Mouse (Mus musculus) liver, embryonic 14.5 days (tissue): Measurements from ENCODE around the gene Kirrel3. TPM values are rescaled to one million over a fixed set of nuclear protein-coding genes. Genes with fewer than 3 reads are reported as not detected.

ENCODE experiments used
- ATAC-seq: fragments of 200-750 bp; cut with Nextera tagmentation; 2 replicates; pipeline ENCODE4 v1.8.0; 2017; ENCODE audit warnings: moderate number of reproducible peaks, mild to moderate bottlenecking, moderate library complexity; ENCODE audit not compliant: insufficient read depth
- DNase-seq, 3 experiments: peaks; one replicate each; pipeline ENCODE4 v3.0.0-alpha.2; 2012 to 2013; ENCODE audit warnings: low read depth in 3 of 3, low spot score in 3 of 3
- H3K27ac ChIP-seq: fragments of 300-500 bp; sonication (generic); 2 replicates; pipeline ENCODE4 v1.5.1; 2014; ENCODE audit warnings: moderate library complexity, mild to moderate bottlenecking, control low read depth, inconsistent platforms
- H3K27me3 ChIP-seq: fragments of 300-500 bp; sonication (generic); 2 replicates; pipeline ENCODE4 v1.6.1; 2014; ENCODE audit warnings: mild to moderate bottlenecking, low read length, moderate library complexity; ENCODE audit not compliant: control insufficient read depth, insufficient read depth
- H3K36me3 ChIP-seq: fragments of 300-500 bp; sonication (generic); replicated peaks from 2 replicates; pipeline ENCODE4 v1.6.1; 2014; ENCODE audit warnings: low read depth; ENCODE audit not compliant: control insufficient read depth, insufficient read depth
- H3K4me1 ChIP-seq, 2 experiments: fragments of 200-500 bp in 1 of 2; fragments of 300-500 bp in 1 of 2; sonication (generic) in 1 of 2; replicated peaks; 2 replicates each; pipeline ENCODE4 v1.6.1; 2012 to 2014; ENCODE audit warnings: antibody characterized with exemption in 1 of 2, inconsistent platforms in 1 of 2, low read length in 1 of 2; ENCODE audit not compliant: control insufficient read depth in 2 of 2, insufficient read depth in 2 of 2
- H3K4me2 ChIP-seq: fragments of 300-500 bp; sonication (generic); 2 replicates; pipeline ENCODE4 v1.6.1; 2014; ENCODE audit warnings: low read depth, mild to moderate bottlenecking, control low read depth, moderate library complexity
- H3K4me3 ChIP-seq, 2 experiments: fragments of 200-500 bp in 1 of 2; fragments of 300-500 bp in 1 of 2; sonication (generic) in 1 of 2; 2 replicates each; pipeline ENCODE4 v1.5.1; 2012 to 2014; ENCODE audit warnings: low read depth in 2 of 2, low read length in 2 of 2, mild to moderate bottlenecking in 2 of 2, control low read depth in 1 of 2, inconsistent platforms in 1 of 2, moderate library complexity in 1 of 2; ENCODE audit not compliant: insufficient read depth in 1 of 2
- H3K9ac ChIP-seq: fragments of 300-500 bp; sonication (generic); replicated peaks from 2 replicates; pipeline ENCODE4 v1.6.1; 2014; ENCODE audit warnings: mild to moderate bottlenecking, control low read depth, moderate library complexity
- H3K9me3 ChIP-seq: fragments of 300-500 bp; sonication (generic); 2 replicates; pipeline ENCODE4 v1.6.1; 2016; ENCODE audit warnings: low read length, mixed read lengths; ENCODE audit not compliant: control insufficient read depth
- CTCF ChIP-seq: IDR thresholded peaks from 2 replicates; pipeline ENCODE4 v1.5.1; 2016; ENCODE audit warnings: antibody characterized with exemption, low read depth, control low read depth
- EP300 ChIP-seq: IDR thresholded peaks from 2 replicates; pipeline ENCODE4 v1.6.1; 2016; ENCODE audit warnings: antibody characterized with exemption, low read depth
- WGBS: fragments of 180-500 bp; shearing (Covaris S2); extraction: QIAGEN DNeasy Blood & Tissue Kit; methylation state at CpG from one replicate; pipeline ENCODE4 v1.1.7; 2014; ENCODE audit not compliant: insufficient replicate concordance; 5-methylcytosine and 5-hydroxymethylcytosine counted together
- polyA plus RNA-seq, 2 experiments: library from polyadenylated mRNA; depleted of rRNA in 1 of 2; stranded (reverse) in 1 of 2; unstranded in 1 of 2; fragments of >200 nt; fragmentation: Nextera tagmentation in 1 of 2; extraction: Ambion mirVana in 1 of 2; gene quantifications; 2 replicates each; pipeline versions ENCODE4 v1.2.1 to v1.2.3; 2012 to 2014

The Kirrel3 gene
- polyA plus RNA-seq, 2 experiments, result 0.08 TPM; not detected in 1

DNA sequence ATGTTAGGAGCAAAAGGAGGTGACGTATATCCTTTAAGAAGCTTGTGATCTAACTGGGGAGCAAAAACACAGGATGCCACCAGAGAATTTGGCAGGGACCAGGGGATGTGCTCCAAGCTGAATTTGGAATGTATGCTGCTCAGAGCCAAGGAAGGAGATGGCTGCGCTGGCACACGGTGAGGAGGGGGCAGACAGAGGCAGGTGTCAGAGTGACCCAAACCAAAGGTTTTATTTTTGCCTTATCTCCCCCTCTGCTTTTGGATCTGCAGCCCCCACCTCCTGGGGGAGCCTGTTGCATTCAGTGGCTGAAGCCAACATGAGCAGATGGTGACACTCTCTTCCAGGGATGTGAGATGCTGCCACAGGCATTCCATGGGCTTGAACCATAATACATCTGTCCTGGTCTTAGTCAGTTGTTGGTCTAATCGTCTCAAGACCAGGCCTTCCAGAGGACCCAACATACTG lies 227.8 kb downstream of the Kirrel3 start:
- no peak overlapping the region for H3K9ac ChIP-seq
- 57% methylated on average over 4 of the region's 4 CpGs for WGBS
- no peak overlapping the region for H3K27ac ChIP-seq
- no peaks in the 10 kb centered on the region for H3K4me1 ChIP-seq
- H3K4me2 ChIP-seq, result no peak overlapping the region
- ATAC-seq, result no peak
- H3K9me3 ChIP-seq, result no peaks in the 10 kb centered on the region
- no peak for DNase-seq
- H3K27me3 ChIP-seq, result no peaks in the 10 kb centered on the region
- no peak overlapping the region for H3K4me3 ChIP-seq
- TF ChIP-seq CTCF (no peak), EP300 (no peak)
- H3K36me3 ChIP-seq, result no peaks in the 10 kb centered on the region

DNA sequence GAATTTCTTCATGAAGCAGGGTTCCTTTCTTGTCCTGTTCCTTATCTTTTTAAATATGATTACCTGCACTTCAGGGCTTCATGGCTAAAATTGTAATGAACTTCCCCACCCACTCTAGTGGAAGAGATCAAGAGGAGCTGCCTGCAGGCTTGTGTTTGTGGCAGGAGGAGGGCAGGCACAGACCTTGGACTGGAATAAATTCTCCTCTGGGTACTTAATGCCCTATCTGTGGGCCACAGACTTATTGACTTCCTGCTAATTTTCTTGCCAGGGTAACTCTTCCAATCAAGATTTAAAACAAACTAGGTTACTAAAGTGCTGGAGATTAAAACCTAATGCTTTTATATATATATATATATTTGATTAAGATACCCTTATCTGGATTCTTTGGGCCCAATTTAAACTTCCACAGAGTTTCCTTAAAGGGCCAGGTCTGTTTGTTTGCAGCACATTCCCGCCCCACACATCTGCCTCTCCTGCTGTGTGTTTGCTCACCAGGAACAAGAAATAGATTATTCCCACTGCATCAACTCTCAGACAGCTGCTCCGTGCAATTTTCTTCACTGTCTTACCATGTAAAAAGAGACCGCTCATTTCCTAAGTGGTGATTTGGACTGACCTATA lies 229.4 kb downstream of the Kirrel3 start:
- Histone ChIP-seq H3K4me3 (no peak overlapping the region), H3K9me3 (no peaks in the 10 kb centered on the region), H3K27me3 (no peaks in the 10 kb centered on the region), H3K9ac (no peak overlapping the region), H3K4me2 (no peak overlapping the region), H3K36me3 (no peaks in the 10 kb centered on the region), H3K27ac (no peak overlapping the region), H3K4me1 (no peaks in the 10 kb centered on the region)
- TF ChIP-seq EP300, result no peak
- no peak for TF ChIP-seq CTCF
- ATAC-seq (no peak), DNase-seq (no peak)
- WGBS, result 48% methylated on average over 3 of the region's 3 CpGs

DNA sequence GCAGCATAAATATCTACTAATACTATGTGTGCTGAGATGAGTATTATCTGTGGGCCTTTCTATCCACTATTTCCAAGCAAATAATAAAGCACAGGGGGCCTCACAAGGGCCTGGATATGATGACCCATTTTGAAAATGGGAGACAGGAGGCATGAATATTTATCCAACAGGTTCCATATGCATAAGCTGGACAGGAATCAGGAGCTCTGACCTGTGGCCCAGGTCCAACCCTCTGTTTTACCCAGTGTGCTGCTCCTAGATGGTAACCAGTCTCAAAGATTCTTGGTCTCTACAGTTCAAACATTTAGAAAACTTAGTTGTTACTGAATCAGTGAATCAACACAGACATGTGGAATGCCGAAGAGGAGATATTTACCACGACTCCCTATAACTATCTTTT lies 230.8 kb downstream of the Kirrel3 start:
- WGBS, result 52% methylated on average over 2 of the region's 2 CpGs
- ATAC-seq, result no peak

DNA sequence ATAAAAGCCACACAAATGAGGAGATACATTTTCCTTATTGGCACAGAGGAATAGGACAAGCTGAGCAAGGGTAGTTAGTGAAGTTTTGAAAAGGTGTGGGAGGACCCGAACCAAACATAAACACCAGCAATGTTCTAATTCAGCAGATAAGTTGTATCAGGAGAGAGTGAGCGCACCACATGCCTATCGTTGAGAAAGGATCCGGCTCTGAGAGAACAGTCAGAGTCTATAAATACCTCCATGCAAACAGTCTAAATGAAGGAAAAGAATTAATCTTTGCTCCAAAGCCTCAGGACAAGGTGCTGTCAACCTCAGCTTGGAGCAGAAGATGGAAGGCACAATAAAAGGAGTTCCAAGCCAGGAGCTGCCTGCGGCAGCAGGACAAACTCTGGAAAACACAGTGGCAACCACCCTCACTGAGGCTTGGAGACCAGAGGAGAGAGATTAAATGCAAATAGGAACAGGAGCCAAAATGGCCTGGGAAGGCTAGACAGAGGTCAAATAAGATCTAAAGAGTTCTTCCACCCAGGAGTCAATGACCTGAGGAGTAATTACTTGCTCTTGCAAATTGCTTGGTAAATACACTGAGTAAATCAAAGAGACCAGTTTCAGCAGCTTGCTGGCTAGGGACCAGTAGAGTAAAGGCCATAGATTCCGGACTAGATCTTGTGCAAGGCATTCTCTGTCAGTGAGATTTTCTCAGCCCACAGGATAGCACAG lies 235.9 kb downstream of the Kirrel3 start:
- Histone ChIP-seq H3K4me2 (no peak overlapping the region), H3K4me1 (no peaks in the 10 kb centered on the region), H3K36me3 (no peaks in the 10 kb centered on the region), H3K4me3 (no peak overlapping the region), H3K9ac (no peak overlapping the region), H3K27me3 (no peaks in the 10 kb centered on the region), H3K27ac (no peak overlapping the region), H3K9me3 (no peaks in the 10 kb centered on the region)
- no peak for TF ChIP-seq EP300
- no peak for TF ChIP-seq CTCF
- WGBS, result 37% methylated on average over 6 of the region's 6 CpGs
- no peak for ATAC-seq
- no peak for DNase-seq

More for the DNA sequence above, 230.8 kb downstream of the Kirrel3 start:
- H3K4me1 ChIP-seq, result no peaks in the 10 kb centered on the region
- no peaks in the 10 kb centered on the region for H3K27me3 ChIP-seq
- no peaks in the 10 kb centered on the region for H3K36me3 ChIP-seq
- DNase-seq, result no peak
- H3K27ac ChIP-seq, result no peak overlapping the region
- H3K9me3 ChIP-seq, result no peaks in the 10 kb centered on the region
- TF ChIP-seq EP300 (no peak), CTCF (no peak)
- no peak overlapping the region for H3K4me3 ChIP-seq
- no peak overlapping the region for H3K9ac ChIP-seq
- no peak overlapping the region for H3K4me2 ChIP-seq

DNA sequence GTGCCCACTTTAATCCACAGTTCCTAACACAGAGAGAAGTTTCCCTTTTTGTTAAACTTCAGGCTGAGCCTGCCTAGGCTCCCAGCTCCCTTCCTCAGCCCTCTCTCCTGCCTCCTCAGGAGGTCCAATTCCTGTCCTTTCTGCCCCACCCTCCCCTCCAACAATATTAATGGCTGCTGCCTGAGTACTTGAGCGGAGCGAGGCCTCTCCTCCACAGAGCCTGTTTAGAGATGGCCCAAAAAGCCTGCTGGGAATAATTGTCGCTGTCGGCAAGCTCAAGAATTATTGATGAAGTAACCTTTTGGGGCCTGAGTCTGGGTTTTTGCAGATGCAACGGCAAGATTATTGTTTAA lies 236.5 kb downstream of the Kirrel3 start:
- Histone ChIP-seq H3K9me3 (no peaks in the 10 kb centered on the region), H3K27ac (no peak overlapping the region), H3K4me2 (no peak overlapping the region), H3K4me3 (no peak overlapping the region), H3K27me3 (no peaks in the 10 kb centered on the region), H3K4me1 (no peaks in the 10 kb centered on the region), H3K9ac (no peak overlapping the region), H3K36me3 (no peaks in the 10 kb centered on the region)
- ATAC-seq (no peak), DNase-seq (no peak)
- no peak for TF ChIP-seq EP300
- TF ChIP-seq CTCF, result no peak
- WGBS, result 54% methylated on average over 5 of the region's 5 CpGs
